Mouse (Mus musculus): Measurements from ENCODE around the gene Primpol.

Primpol gene

GRCm38 (mm10) chr8:46616879-46617689, at the start of gene Primpol, which contains the start of gene Casp3:
Primpol (minus strand) TSS chr8:46617212.
Casp3 (plus strand) TSS chr8:46617291.
- DNase-seq (ENCODE audit: low spot score in 2 of 2), result peak; percentile 99

- no peak for DNase-seq (ENCODE audit: low spot score in 2 of 2)
Observed at GRCm38 (mm10) chr8:46655919-46656318, 38.9 kb upstream of the Primpol start.

DNA sequence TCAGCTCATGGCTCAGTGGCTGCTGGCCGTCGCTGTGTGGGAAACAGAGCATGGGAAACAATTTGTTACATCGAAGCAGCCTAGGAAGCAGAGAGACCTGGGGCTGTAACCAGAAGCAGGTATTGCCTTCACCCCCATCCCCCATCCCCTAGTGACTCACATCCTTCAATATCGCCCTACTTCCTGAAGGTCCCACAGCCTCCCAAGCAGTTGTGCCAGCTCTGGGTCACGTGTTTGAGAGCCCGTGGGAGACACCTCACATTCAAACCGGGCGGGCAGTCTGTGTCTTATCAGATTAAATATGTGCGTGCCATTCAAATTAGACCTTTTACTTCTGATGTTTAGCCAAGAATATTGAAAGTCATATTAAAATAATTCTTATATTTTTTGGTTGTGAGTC, 34.9 kb upstream of the Primpol start:
- no peak for DNase-seq (ENCODE audit: low spot score in 2 of 2)

DNA sequence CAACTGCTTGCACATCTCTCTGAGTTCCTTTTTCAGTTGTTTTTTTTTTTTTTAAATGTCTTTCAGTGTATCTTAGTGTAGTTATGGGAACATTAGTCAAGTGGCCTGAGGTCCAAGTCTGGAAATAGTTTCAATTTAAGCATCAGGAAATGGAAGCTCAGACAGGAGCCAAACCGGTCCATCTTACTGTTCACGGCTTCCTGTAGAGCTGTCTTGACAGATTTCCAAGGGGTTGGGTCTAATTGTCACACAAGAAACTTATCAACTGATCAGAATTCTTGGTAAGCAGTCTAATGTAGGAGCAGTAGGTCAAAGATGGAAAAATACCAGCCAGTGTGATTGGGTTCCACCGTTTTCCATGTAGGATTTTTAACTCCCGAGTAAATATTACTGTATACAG, 31.4 kb upstream of the Primpol start:
- no peak for DNase-seq (ENCODE audit: low spot score in 2 of 2)

DNA sequence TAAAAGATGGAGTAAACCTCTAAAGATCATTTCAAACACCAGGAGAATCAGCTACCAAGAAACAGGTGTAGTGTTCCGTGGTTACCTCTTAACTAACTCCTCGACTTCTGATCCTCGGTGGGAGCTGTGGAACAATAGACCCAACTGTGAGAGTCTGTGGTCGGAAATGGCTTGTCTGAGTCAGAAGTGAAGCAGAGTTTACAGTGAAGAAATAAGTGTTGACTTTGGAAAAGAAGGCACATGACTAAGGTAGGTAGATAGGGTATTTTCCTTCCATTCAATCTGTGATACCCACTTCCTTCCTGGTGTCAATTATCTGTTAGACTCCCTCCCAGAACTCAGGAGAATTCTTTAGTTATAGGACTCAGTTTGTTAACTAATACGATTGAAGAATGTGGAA, 24.3 kb upstream of the Primpol start:
- no peak for DNase-seq (ENCODE audit: low spot score in 2 of 2)

GRCm38 (mm10) chr8:46639852-46640251, 22.8 kb upstream of the Primpol start:
- no peak for DNase-seq (ENCODE audit: low spot score in 2 of 2)

- no peak for DNase-seq (ENCODE audit: low spot score in 2 of 2)
Observed at GRCm38 (mm10) chr8:46639010-46639571, 22.1 kb upstream of the Primpol start.

- DNase-seq (ENCODE audit: low spot score in 2 of 2), result no peak
Observed at GRCm38 (mm10) chr8:46630932-46631331, 13.9 kb upstream of the Primpol start.

- DNase-seq (ENCODE audit: low spot score in 2 of 2), result no peak
Observed at GRCm38 (mm10) chr8:46630422-46630821, 13.4 kb upstream of the Primpol start.

- DNase-seq (ENCODE audit: low spot score in 2 of 2), result no peak
Observed at GRCm38 (mm10) chr8:46628645-46629044, 11.6 kb upstream of the Primpol start.

GRCm38 (mm10) chr8:46627881-46628280, 10.9 kb upstream of the Primpol start:
- no peak for DNase-seq (ENCODE audit: low spot score in 2 of 2)

DNA sequence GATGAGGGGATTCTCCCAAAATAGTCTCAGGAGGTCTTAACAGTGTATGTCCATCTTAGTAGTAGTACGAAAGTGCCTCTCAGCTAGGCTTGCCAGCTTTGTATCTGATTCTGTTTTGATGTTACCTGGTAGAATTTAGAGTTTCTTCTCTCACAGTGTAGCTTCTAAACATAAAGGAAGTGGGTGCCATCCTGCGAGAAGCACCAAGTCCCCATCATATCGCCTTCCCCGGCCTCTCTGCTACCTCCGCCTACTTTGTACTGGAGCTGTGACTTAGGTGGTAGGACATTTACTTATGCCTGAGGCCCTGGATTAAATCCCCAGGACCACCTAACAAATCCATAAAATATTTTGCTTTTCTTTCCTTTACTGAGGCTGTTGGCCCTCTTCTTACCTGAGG, 9.6 kb upstream of the Primpol start:
- no peak for DNase-seq (ENCODE audit: low spot score in 2 of 2)

DNA sequence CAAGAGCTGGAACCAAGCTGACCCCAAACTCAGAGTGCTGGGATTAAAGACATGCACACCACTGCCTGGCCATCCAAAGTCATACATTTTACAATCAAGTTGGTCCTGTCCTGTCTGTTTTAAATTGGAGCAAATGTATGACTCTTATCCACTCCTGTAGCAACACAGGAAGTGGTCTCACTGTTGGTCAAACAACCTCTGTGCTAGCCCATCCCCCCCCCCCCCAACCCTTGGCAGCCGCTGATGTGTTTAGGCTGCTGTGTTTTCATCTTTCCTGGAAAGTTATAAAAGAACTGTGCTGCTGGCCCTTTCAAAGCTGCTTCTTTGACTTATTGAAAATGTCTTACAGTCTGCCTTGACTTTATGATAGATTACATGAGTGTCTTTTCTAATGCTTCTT, 8.2 kb upstream of the Primpol start:
- no peak for DNase-seq (ENCODE audit: low spot score in 2 of 2)

DNA sequence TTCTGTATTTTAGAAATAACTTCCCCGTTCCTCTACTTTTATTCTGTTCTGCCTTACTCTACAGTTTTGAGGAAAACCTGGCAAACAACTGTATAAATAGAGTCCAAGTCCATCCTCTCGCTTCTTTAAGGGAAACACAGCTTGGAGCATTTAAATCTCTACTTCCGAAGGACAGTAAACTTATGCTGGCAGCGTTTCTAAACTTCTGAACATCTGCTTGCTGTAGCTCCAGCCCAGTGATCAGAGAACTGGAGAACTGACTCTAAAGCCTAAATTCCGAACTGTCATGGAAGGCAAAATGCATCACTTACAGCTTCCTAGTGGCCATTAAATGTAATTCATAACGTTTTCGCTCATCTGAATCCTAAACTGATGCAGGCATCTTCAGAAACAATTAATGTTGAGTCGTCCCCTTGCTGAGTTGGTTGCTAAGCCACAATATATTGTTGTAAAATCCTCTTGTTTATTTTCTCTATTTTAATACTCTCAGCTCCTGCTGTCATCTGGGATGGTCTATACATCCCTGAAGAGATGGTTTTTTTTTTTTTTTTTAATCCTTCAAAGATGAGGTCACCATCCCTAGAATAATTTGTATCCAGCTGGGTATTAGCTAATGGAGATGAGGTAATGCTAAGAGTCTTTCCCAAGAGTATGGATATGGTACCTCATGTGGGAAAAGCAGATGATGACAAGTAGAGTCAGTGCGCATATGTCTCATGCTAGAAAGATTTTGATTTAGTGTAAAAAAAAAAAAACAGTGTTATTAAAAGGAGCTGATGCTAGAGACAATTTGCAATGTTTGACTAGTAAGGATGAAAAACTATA, 5.6 kb upstream of the Primpol start:
- DNase-seq (ENCODE audit: low spot score in 2 of 2), result no peak

GRCm38 (mm10) chr8:46618639-46619320, 1.8 kb upstream of the Primpol start:
- no peak for DNase-seq (ENCODE audit: low spot score in 2 of 2)

DNA sequence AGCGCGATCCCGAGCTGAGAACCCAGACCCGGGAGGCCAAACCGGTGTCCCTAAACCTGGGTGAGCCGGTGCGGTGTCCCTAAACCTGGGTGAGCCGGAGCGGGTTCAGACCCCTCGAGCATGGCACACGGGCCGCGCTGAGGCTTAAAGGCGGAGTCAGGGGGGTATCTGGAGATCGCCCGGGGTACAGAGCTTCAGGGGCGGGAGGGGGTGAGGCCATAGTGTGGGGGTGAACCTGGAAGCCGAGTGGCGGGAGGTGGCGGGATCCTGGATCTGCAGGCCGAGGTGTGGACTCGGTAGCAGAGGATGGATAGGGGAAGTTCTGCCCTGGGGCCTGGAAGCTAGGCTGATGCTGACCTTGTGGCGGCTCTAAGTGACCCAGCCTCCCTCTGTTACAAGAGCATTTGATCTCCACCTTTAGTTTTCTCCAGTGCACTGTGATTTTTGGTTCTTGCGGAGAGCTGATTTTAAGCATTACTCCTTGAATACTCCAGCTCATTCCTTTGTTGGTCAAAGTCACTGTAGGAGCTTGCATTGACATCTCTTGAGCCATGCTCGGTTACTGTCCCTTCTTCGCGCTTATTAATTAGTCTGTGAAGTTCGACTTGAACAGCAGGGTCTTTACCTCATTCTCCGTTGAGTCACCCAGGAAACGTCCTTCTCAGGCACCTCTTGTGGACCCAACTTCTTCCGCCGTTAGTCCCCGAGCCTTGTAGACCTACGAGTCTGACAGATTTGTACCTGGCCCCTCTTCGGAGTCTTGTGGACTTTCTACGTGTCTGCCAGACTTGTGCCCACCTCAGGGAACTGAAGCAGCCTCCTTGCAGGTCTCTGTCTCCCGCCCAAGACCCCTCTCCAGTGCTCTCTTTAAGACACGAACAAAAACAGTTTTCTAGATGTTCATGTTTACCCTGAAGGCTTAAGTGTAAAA, 943 bp upstream of the Primpol start:
- peak; percentile 37 to 40 for DNase-seq (ENCODE audit: low spot score in 2 of 2)

- peak in 1 of 2 experiments; percentile 23 for DNase-seq (ENCODE audit: low spot score in 2 of 2)
Observed at GRCm38 (mm10) chr8:46615936-46616335, 1.1 kb downstream of the Primpol start.

DNA sequence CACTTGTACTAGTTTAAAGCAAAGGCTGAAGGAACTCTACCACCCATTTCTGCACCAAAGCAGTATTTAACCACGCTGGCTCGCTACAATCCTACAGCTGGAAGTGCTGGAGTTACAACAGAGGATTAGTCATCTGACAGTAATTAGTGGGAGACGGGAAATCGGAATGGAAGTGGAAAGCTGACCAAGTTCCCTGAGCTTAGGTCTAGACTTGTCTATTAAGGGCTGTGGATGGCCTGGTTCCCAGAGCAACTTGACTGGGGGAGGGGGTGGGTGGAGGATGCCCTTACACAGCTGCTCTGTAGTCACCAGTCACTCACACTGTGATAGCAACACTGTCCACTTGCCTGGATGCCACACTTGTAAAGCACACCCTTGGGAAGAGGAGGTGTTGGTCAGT, 3.6 kb downstream of the Primpol start:
- DNase-seq (ENCODE audit: low spot score in 2 of 2), result no peak

DNA sequence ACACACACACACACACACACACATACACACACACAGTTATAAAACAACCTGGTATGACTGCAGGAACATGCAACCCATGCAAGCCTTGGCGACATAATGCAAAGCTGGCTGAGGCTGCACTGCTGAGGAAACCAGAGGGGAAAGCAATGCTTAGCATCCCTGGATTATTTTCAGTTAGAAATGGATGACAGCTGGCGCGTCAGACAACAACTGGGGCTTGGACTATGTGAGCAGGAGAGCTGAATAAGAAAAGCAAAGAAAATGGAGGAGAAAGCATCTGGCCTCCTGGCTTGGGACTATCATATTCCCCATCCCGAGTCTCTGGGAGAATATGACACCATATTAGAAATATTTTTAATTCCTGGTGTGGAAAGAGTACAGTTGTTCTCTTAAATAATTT, 4.1 kb downstream of the Primpol start:
- no peak for DNase-seq (ENCODE audit: low spot score in 2 of 2)

GRCm38 (mm10) chr8:46611557-46611956, 5.5 kb downstream of the Primpol start:
- DNase-seq (ENCODE audit: low spot score in 2 of 2), result no peak

DNA sequence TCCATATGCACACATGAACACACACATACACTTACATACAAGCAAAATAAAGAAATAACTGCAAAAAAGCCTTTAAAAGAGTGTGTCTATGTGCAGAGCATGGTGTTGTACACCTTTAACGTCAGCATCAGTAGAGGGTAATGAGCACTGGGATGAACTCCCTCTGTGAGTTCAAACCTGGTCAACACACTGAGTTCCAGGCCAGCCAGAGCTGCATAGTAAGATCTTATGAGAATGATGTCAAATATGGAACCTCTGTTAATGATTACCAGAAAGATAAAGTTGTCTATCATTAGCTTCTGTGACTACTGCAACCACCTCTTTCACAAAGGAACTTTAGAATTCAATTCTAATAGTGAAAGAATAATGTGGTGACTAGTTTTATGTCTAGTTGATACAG, 10.1 kb downstream of the Primpol start:
- no peak for DNase-seq (ENCODE audit: low spot score in 2 of 2)

Data from spleen, postnatal 10 days (tissue).